Mouse (Mus musculus): ENCODE measurements around the gene Ahcyl2.
"Not testable (repeated sequence)": the region's sequence is repeated elsewhere in the genome, so short reads cannot be mapped to it uniquely, and the experiment has no call there.

The Ahcyl2 gene

GRCm38 (mm10) chr6:29767813-29768660 is at the start of gene Ahcyl2:
Gene Ahcyl2, plus strand, starts transcription at chr6:29768011.
- DNase-seq: peak; percentile 96

GRCm38 (mm10) chr6:29718894-29719329 is 48.9 kb upstream of the Ahcyl2 start:
- DNase-seq: peak; percentile 66

- no peak for DNase-seq
Observed at GRCm38 (mm10) chr6:29721890-29722289, 45.9 kb upstream of the Ahcyl2 start.

- DNase-seq: no peak
Observed at GRCm38 (mm10) chr6:29726576-29727200, 41.1 kb upstream of the Ahcyl2 start.

GRCm38 (mm10) chr6:29728035-29728434 is 39.8 kb upstream of the Ahcyl2 start:
- DNase-seq: no peak

GRCm38 (mm10) chr6:29729491-29729890 is 38.3 kb upstream of the Ahcyl2 start:
- DNase-seq: no peak

- DNase-seq: peak; percentile 83
Observed at GRCm38 (mm10) chr6:29735336-29735688, 32.5 kb upstream of the Ahcyl2 start, which contains the start of gene Smo. Gene Smo, plus strand, starts transcription at chr6:29735503.

- DNase-seq: peak; percentile 54
Observed at GRCm38 (mm10) chr6:29735689-29736451, 31.9 kb upstream of the Ahcyl2 start.

GRCm38 (mm10) chr6:29736610-29737458 is 31.0 kb upstream of the Ahcyl2 start:
- peak; percentile 32 for DNase-seq

GRCm38 (mm10) chr6:29751466-29752152 is 16.2 kb upstream of the Ahcyl2 start:
- DNase-seq: no peak

- DNase-seq: no peak
Observed at GRCm38 (mm10) chr6:29753336-29753735, 14.5 kb upstream of the Ahcyl2 start.

- DNase-seq: no peak
Observed at GRCm38 (mm10) chr6:29756001-29756400, 11.8 kb upstream of the Ahcyl2 start.

GRCm38 (mm10) chr6:29756476-29756875 is 11.3 kb upstream of the Ahcyl2 start:
- no peak for DNase-seq

- peak; percentile 73 for DNase-seq
Observed at GRCm38 (mm10) chr6:29758417-29758816, 9.4 kb upstream of the Ahcyl2 start.

- no peak for DNase-seq
Observed at GRCm38 (mm10) chr6:29759012-29759679, 8.7 kb upstream of the Ahcyl2 start.

GRCm38 (mm10) chr6:29760397-29760796 is 7.4 kb upstream of the Ahcyl2 start:
- DNase-seq: not testable (repeated sequence)

- DNase-seq: no peak
Observed at GRCm38 (mm10) chr6:29761282-29761681, 6.5 kb upstream of the Ahcyl2 start.

GRCm38 (mm10) chr6:29762524-29762923 is 5.3 kb upstream of the Ahcyl2 start:
- DNase-seq: peak; percentile 20

- no peak for DNase-seq
Observed at GRCm38 (mm10) chr6:29766874-29767273, 937 bp upstream of the Ahcyl2 start.

- DNase-seq: no peak
Observed at GRCm38 (mm10) chr6:29768791-29769441, 1.1 kb downstream of the Ahcyl2 start.
